Mouse (Mus musculus): ENCODE results near the gene Tstd2.

Tstd2 gene

GRCm38 (mm10) chr4:46138287-46139222 lies at the start of gene Tstd2, which contains the start of gene Ncbp1:
Gene Tstd2, minus strand, starts transcription at chr4:46138694.
Gene Ncbp1, plus strand, starts transcription at chr4:46138613.
- peak; percentile 90 to 92 for DNase-seq (ENCODE audit: low spot score in 2 of 2)

- no peak for DNase-seq (ENCODE audit: low spot score in 2 of 2)
These were observed 48.0 kb upstream of the Tstd2 start for GRCm38 (mm10) chr4:46186466-46186865.

GRCm38 (mm10) chr4:46185890-46186289 lies 47.4 kb upstream of the Tstd2 start:
- DNase-seq (ENCODE audit: low spot score in 2 of 2), result no peak

- no peak for DNase-seq (ENCODE audit: low spot score in 2 of 2)
These were observed 46.9 kb upstream of the Tstd2 start for GRCm38 (mm10) chr4:46185423-46185822.

GRCm38 (mm10) chr4:46182181-46182580 lies 43.7 kb upstream of the Tstd2 start:
- DNase-seq (ENCODE audit: low spot score in 2 of 2), result no peak

- no peak for DNase-seq (ENCODE audit: low spot score in 2 of 2)
These were observed 42.7 kb upstream of the Tstd2 start for GRCm38 (mm10) chr4:46181168-46181567.

- DNase-seq (ENCODE audit: low spot score in 2 of 2), result no peak
These were observed 39.0 kb upstream of the Tstd2 start for GRCm38 (mm10) chr4:46177496-46177895.

- DNase-seq (ENCODE audit: low spot score in 2 of 2), result no peak
These were observed 38.5 kb upstream of the Tstd2 start for GRCm38 (mm10) chr4:46177018-46177417.

- no peak for DNase-seq (ENCODE audit: low spot score in 2 of 2)
These were observed 37.8 kb upstream of the Tstd2 start for GRCm38 (mm10) chr4:46176313-46176712.

- DNase-seq (ENCODE audit: low spot score in 2 of 2), result no peak
These were observed 33.3 kb upstream of the Tstd2 start for GRCm38 (mm10) chr4:46171761-46172160.

GRCm38 (mm10) chr4:46165831-46166230 lies 27.3 kb upstream of the Tstd2 start:
- DNase-seq (ENCODE audit: low spot score in 2 of 2), result no peak

GRCm38 (mm10) chr4:46164027-46164426 lies 25.5 kb upstream of the Tstd2 start:
- DNase-seq (ENCODE audit: low spot score in 2 of 2), result no peak

- DNase-seq (ENCODE audit: low spot score in 2 of 2), result no peak
These were observed 13.5 kb upstream of the Tstd2 start for GRCm38 (mm10) chr4:46151903-46152544.

- no peak for DNase-seq (ENCODE audit: low spot score in 2 of 2)
These were observed 8.4 kb upstream of the Tstd2 start for GRCm38 (mm10) chr4:46146881-46147280.

GRCm38 (mm10) chr4:46144323-46144722 lies 5.8 kb upstream of the Tstd2 start:
- no peak for DNase-seq (ENCODE audit: low spot score in 2 of 2)

- no peak for DNase-seq (ENCODE audit: low spot score in 2 of 2)
These were observed 736 bp downstream of the Tstd2 start for GRCm38 (mm10) chr4:46137629-46138286.

GRCm38 (mm10) chr4:46131791-46132190 lies 6.7 kb downstream of the Tstd2 start:
- no peak for DNase-seq (ENCODE audit: low spot score in 2 of 2)

GRCm38 (mm10) chr4:46130221-46130620 lies 8.3 kb downstream of the Tstd2 start:
- DNase-seq (ENCODE audit: low spot score in 2 of 2), result peak in 1 of 2 experiments; percentile 28

GRCm38 (mm10) chr4:46129311-46130004 lies 9.0 kb downstream of the Tstd2 start:
- no peak for DNase-seq (ENCODE audit: low spot score in 2 of 2)

GRCm38 (mm10) chr4:46126541-46126940 lies 12.0 kb downstream of the Tstd2 start:
- peak; percentile 30 to 55 for DNase-seq (ENCODE audit: low spot score in 2 of 2)

GRCm38 (mm10) chr4:46123358-46123757 lies 15.1 kb downstream of the Tstd2 start:
- DNase-seq (ENCODE audit: low spot score in 2 of 2), result no peak

- no peak for DNase-seq (ENCODE audit: low spot score in 2 of 2)
These were observed 17.7 kb downstream of the Tstd2 start for GRCm38 (mm10) chr4:46120767-46121166.

Measured in heart, adult 9 months (tissue).